Comparison of ENCODE assay signal across 9 mouse cellular contexts in genomic region chr4:41226351-41226750, GRCm38 (mm10). TPM values are rescaled to one million over a fixed set of nuclear protein-coding genes. Genes with fewer than 3 reads are reported as not detected.
DNase-seq lines count a peak whose midpoint lies in the region; ATAC-seq and TF ChIP-seq lines count a peak whose summit lies in the region.
"Had no signal": no experiment of that assay in that cellular context is flagged by ENCODE, and none has a peak within 500 bp of the region (broad histone marks: within the 10 kb centered on the region; RNA-seq: fewer than 3 reads in every experiment).

No protein-coding gene starts in this region.

- ATAC-seq in midbrain, embryonic 13.5 days = no peak
- ATAC-seq in Patski = no peak
- no peak for ATAC-seq in monocyte, adult 5-6 weeks (replicated peaks; ENCODE audit: insufficient number of reproducible peaks, low FRiP score, low TSS enrichment, poor library complexity, severe bottlenecking)

- TF ChIP-seq CTCF in Patski (IDR thresholded peaks at IDR 0.05) = peak; percentile 74

- in situ Hi-C loops in Patski (cut with MboI; ENCODE audit: low pct_unique_long_range_greater_than_20kb) = no loop called here

- intact Hi-C loops in heart, postnatal 36 days (cut with DNase I) = loop anchor here (1.0 to 5.0 kb wide), 3 partner anchors 60 to 176 kb away; no protein-coding TSS in a partner anchor

- no peaks in the 10 kb centered on the region for H3K27me3 ChIP-seq in midbrain, embryonic 10.5 days (ENCODE audit: low read depth, poor library complexity, severe bottlenecking)
- H3K27me3 ChIP-seq in midbrain, embryonic 13.5 days = no peaks in the 10 kb centered on the region
- no peaks in the 10 kb centered on the region for H3K27me3 ChIP-seq in Patski
- H3K27me3 ChIP-seq in limb, embryonic 10.5 days (ENCODE audit: low read depth, poor library complexity, severe bottlenecking) = no peaks in the 10 kb centered on the region
- H3K27me3 ChIP-seq: hindbrain, embryonic 15.5 days had no signal

- H3K9ac ChIP-seq in midbrain, embryonic 13.5 days (replicated peaks) = no peak overlapping the region
- H3K9ac ChIP-seq: hindbrain, embryonic 15.5 days had no signal

- H3K4me2 ChIP-seq in midbrain, embryonic 13.5 days (replicated peaks) = no peak overlapping the region
- H3K4me2 ChIP-seq: hindbrain, embryonic 15.5 days had no signal

- H3K36me3 ChIP-seq in midbrain, embryonic 10.5 days = peaks cover 100% of the 10 kb centered on the region
- H3K36me3 ChIP-seq in midbrain, embryonic 13.5 days = peaks cover 84% of the 10 kb centered on the region
- peaks cover 100% of the 10 kb centered on the region for H3K36me3 ChIP-seq in limb, embryonic 10.5 days

- CTCF ChIA-PET in Patski (lab: Charles Lee) = interaction anchor here (0.8 to 2.2 kb wide), 12 partner anchors 9 to 175 kb away, joined by 3 to 9 read pairs (median 4); no protein-coding TSS in a partner anchor

- H3K4me3 ChIP-seq in midbrain, embryonic 10.5 days = no peak overlapping the region
- no peak overlapping the region for H3K4me3 ChIP-seq in midbrain, embryonic 13.5 days (replicated peaks)
- no peak overlapping the region for H3K4me3 ChIP-seq in limb, embryonic 10.5 days
- H3K4me3 ChIP-seq: hindbrain, embryonic 15.5 days had no signal

- no peak overlapping the region for H3K27ac ChIP-seq in midbrain, embryonic 10.5 days (replicated peaks)
- H3K27ac ChIP-seq in midbrain, embryonic 13.5 days = no peak overlapping the region
- no peak overlapping the region for H3K27ac ChIP-seq in limb, embryonic 10.5 days
- H3K27ac ChIP-seq: hindbrain, embryonic 15.5 days had no signal

- peak; percentile 24 for DNase-seq in midbrain, embryonic 10.5 days (ENCODE audit: low spot score)
- DNase-seq in Patski (ENCODE audit: low read depth, low spot score) = no peak
- peak; percentile 35 to 68 for DNase-seq in cerebellum, postnatal 25 days
- DNase-seq in heart, postnatal 36 days = peak; percentile 14 to 48
- DNase-seq in limb, embryonic 10.5 days (ENCODE audit: low spot score) = peak; percentile 37
- DNase-seq in right cerebral cortex, postnatal 36 days (ENCODE audit: low spot score in 2 of 2) = peak; percentile 16 to 30

- H3K9me3 ChIP-seq in midbrain, embryonic 10.5 days (replicated peaks) = no peaks in the 10 kb centered on the region
- H3K9me3 ChIP-seq in midbrain, embryonic 13.5 days = no peaks in the 10 kb centered on the region
- H3K9me3 ChIP-seq in limb, embryonic 10.5 days (replicated peaks) = no peaks in the 10 kb centered on the region
- H3K9me3 ChIP-seq: hindbrain, embryonic 15.5 days had no signal

- H3K4me1 ChIP-seq in midbrain, embryonic 10.5 days = no peaks in the 10 kb centered on the region
- no peaks in the 10 kb centered on the region for H3K4me1 ChIP-seq in midbrain, embryonic 13.5 days (replicated peaks)
- no peaks in the 10 kb centered on the region for H3K4me1 ChIP-seq in limb, embryonic 10.5 days
- H3K4me1 ChIP-seq: hindbrain, embryonic 15.5 days had no signal

- 90% methylated on average over 3 of the region's 3 CpGs for WGBS in midbrain, embryonic 10.5 days
- 93% methylated on average over 3 of the region's 3 CpGs for WGBS in midbrain, embryonic 13.5 days
- WGBS in limb, embryonic 10.5 days = 92% methylated on average over 3 of the region's 3 CpGs

- POLR2A ChIA-PET in Patski (lab: Charles Lee) = no interaction called here

RNA-seq across cellular contexts. Expression of gene Ubap2, which starts 48.6 kb away (rescaled TPM):
- polyA plus RNA-seq in midbrain, embryonic 10.5 days (2016; fragmentation: Nextera tagmentation; extraction: Ambion mirVana) = 77.0 and 86.5 TPM in 2 replicates
- polyA plus RNA-seq in midbrain, embryonic 13.5 days (2015; fragmentation: Nextera tagmentation; extraction: Ambion mirVana) = 57.0 and 59.7 TPM in 2 replicates
- polyA plus RNA-seq in Patski (2021) = 54.1 TPM
- total RNA-seq in heart, postnatal 36 days (2021) = 10 to 100 TPM; 59.4 to 61.1 TPM
- polyA plus RNA-seq in limb, embryonic 10.5 days (2016; fragmentation: Nextera tagmentation; extraction: Ambion mirVana) = 95.6 and 106 TPM in 2 replicates
- total RNA-seq in monocyte, adult 5-6 weeks (2017) = 6.6 to 19.8 TPM (median 17.1 TPM) in 3 replicates
